Mouse (Mus musculus): ENCODE results near the gene Wdr81.

DNA sequence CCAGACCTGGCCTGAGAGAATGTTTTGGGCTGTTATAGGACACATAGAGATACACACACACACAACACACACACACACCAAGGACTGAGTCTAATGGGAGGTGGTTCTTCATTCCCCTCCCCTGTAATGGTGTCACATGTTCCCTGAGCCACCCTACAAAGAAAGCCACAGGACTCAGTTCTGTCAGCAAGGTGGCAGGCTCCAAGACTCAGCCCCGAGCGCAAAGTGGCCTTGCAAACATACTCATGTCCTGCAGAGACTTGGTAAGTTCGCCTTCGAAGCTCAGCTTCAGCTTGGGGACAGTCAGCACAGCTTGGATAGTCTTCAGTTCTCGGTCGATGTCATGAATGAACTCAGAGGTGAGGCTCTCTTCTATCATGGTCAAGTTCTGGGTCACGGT lies 43.9 kb downstream of the Wdr81 start:
- TF ChIP-seq MAX (IDR thresholded peaks at IDR 0.05; ENCODE audit: low read depth) (no peak), TCF12 (IDR thresholded peaks at IDR 0.05; ENCODE audit: insufficient read depth, poor library complexity, severe bottlenecking) (no peak), USF1 (IDR thresholded peaks at IDR 0.05; ENCODE audit: low read depth) (no peak), POLR2A (IDR thresholded peaks at IDR 0.05; ENCODE audit: insufficient read length, low read depth) (no peak)
